Mouse (Mus musculus) midbrain, embryonic 12.5 days (tissue): ENCODE results near the gene Irak2. TPM values are rescaled to one million over a fixed set of nuclear protein-coding genes. Genes with fewer than 3 reads are reported as not detected.
"Not testable (repeated sequence)": the region's sequence is repeated elsewhere in the genome, so short reads cannot be mapped to it uniquely, and the experiment has no call there.

Source experiments
- ATAC-seq: fragments of 200-750 bp; cut with Nextera tagmentation; 2 replicates; pipeline ENCODE4 v1.8.0; 2017; ENCODE audit warnings: low read depth, moderate TSS enrichment, moderate library complexity; ENCODE audit not compliant: low FRiP score
- H3K27ac ChIP-seq: fragments of 300-500 bp; sonication (generic); replicated peaks from 2 replicates; pipeline ENCODE4 v1.5.1; 2016; ENCODE audit warnings: mild to moderate bottlenecking
- H3K27me3 ChIP-seq: fragments of 300-500 bp; sonication (generic); 2 replicates; pipeline ENCODE4 v1.6.1; 2016; ENCODE audit warnings: mild to moderate bottlenecking
- H3K36me3 ChIP-seq: fragments of 300-500 bp; sonication (generic); 2 replicates; pipeline ENCODE4 v1.6.1; 2016
- H3K4me1 ChIP-seq: fragments of 300-500 bp; sonication (generic); 2 replicates; pipeline ENCODE4 v1.6.1; 2016
- H3K4me2 ChIP-seq: fragments of 300-500 bp; sonication (generic); replicated peaks from 2 replicates; pipeline ENCODE4 v1.6.1; 2016; ENCODE audit warnings: mild to moderate bottlenecking, moderate library complexity
- H3K4me3 ChIP-seq: fragments of 300-500 bp; sonication (generic); 2 replicates; pipeline ENCODE4 v1.5.1; 2016; ENCODE audit warnings: mild to moderate bottlenecking
- H3K9ac ChIP-seq: fragments of 300-500 bp; sonication (generic); replicated peaks from 2 replicates; pipeline ENCODE4 v1.6.1; 2016; ENCODE audit warnings: mild to moderate bottlenecking, moderate library complexity
- H3K9me3 ChIP-seq: fragments of 300-500 bp; sonication (generic); 2 replicates; pipeline ENCODE4 v1.6.1; 2016; ENCODE audit warnings: mild to moderate bottlenecking
- whole genome bisulfite sequencing: fragments of 180-500 bp; shearing (Covaris S2); methylation state at CpG from one replicate; pipeline ENCODE4 v1.1.7; 2016; 5-methylcytosine and 5-hydroxymethylcytosine counted together
- polyA plus RNA-seq: library from polyadenylated mRNA; unstranded; fragments of >200 nt; fragmentation: Nextera tagmentation; extraction: Ambion mirVana; gene quantifications from 2 replicates; pipeline ENCODE4 v1.2.1, GENCODE M21; 2016

Irak2 gene
- polyA plus RNA-seq, 1 experiment from 2014 or later = 2.3 TPM

DNA sequence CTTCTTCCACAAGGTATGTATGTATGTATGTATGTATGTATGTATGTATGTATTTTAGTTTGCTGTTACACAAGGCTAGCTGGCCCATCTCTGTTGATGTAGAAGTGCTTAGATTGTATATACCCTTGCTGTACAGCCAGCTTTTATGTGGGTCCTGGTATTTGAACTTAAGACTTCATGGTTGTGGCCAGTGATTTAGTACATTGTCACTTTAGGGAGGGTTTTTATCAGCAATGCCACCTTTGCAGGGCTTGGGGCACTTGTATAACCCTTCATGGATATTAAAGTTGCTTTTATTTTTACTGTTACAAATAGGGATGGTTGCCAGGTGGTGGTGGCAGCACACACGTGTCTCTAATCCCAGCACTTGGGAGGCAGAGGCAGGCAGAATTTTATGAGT is 56.9 kb downstream of the Irak2 start:
- no peak overlapping the region for H3K4me3 ChIP-seq
- peaks cover 30% of the 10 kb centered on the region for H3K4me1 ChIP-seq
- 0 out of 2 replicates have a peak, but pooled peaks cover 5% of the 10 kb centered on the region for H3K36me3 ChIP-seq
- H3K9me3 ChIP-seq = no peaks in the 10 kb centered on the region
- 0 out of 2 replicates have a peak, but pooled peaks cover 10% of the 10 kb centered on the region for H3K27me3 ChIP-seq
- H3K9ac ChIP-seq = no peak overlapping the region
- no peak overlapping the region for H3K4me2 ChIP-seq
- no peak overlapping the region for H3K27ac ChIP-seq
- 66% methylated on average over 1 of the region's 1 CpGs for WGBS
- no peak for ATAC-seq

DNA sequence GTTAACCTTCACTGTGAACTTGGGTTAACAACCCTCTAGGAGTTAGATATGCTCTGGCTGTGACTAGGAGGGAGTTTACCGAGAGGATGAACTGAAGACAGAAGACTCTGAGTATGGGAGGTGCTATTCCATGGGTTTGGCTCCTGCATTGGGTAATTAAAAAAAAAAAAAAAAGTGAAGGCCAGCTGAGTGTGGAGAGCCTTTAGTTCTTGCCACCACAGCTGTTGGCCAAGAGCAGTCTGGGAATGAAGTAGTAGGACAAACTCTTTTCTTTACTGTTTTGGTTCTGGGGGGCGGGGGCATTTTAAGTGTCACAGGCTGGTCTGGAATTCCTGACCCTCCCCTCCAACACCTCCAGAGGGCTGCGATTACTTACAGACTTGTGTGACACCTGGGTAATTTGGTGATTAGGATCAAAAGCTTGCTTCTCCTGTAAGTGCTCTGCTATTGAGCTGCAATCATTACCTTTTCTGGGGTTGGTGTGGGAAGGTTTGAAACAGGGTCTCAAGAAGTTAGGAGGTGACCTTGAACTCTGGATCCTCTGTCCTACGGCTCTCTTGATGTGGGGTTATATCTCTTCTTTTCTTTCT is 57.6 kb downstream of the Irak2 start:
- WGBS = 83% methylated on average over 4 of the region's 4 CpGs
- Histone ChIP-seq H3K9me3 (no peaks in the 10 kb centered on the region), H3K36me3 (0 out of 2 replicates have a peak, but pooled peaks cover 5% of the 10 kb centered on the region), H3K9ac (0 out of 2 replicates have a peak overlapping the region, but pooled peaks have one; percentile 43), H3K27me3 (0 out of 2 replicates have a peak, but pooled peaks cover 10% of the 10 kb centered on the region), H3K4me2 (peak overlapping the region; percentile 91), H3K27ac (no peak overlapping the region), H3K4me3 (peak overlapping the region; percentile 89; the same call in 1 of the 2 replicates), H3K4me1 (peaks cover 23% of the 10 kb centered on the region)
- ATAC-seq = no peak

DNA sequence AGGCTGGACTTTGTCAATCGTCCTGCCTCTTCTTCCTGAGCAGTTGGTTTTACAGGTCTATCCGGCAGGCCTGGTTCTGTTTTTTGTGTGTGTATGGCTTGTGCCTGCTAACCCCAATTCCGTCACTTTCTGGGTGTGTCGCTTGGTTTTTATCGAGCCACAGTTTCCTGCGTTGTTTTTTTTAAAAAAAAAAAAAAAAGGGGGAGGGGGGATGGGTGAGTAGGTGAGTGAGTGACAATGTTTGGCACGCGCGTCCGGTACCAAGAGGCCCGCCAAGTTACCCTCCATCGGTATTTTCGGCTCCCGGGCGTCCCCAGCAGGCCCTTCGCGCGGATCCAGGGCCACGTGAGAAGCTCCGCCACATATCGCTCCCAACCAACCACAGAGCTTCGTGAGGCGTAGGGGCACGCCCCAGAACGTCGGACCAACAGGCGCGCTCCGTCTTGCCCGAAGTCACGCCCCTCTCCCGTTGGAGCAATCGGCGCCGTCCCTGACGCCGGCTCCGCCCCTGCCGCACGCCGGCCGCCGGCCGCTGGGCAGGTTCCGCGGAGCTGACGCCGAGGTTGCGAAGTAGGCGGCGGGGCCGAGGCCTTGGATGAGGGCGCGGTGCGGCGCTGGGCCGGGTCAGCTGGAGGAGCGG is 58.4 kb downstream of the Irak2 start, which contains the start of gene Tatdn2:
TSS of gene Tatdn2 (plus strand) at position 469 of the 640 bp plus-strand sequence.
- H3K36me3 ChIP-seq = peaks cover 13% of the 10 kb centered on the region
- under 1% methylated on average over 58 of the region's 58 CpGs for WGBS
- peak within 1 kb of the TSS; percentile 89 for H3K4me3 ChIP-seq
- H3K27me3 ChIP-seq = 0 out of 2 replicates have a peak, but pooled peaks cover 10% of the 10 kb centered on the region
- no peaks in the 10 kb centered on the region for H3K9me3 ChIP-seq
- H3K27ac ChIP-seq = peak within 1 kb of the TSS; percentile 88
- peak; percentile 100 for ATAC-seq
- H3K4me2 ChIP-seq = peak within 1 kb of the TSS; percentile 91
- peaks cover 22% of the 10 kb centered on the region for H3K4me1 ChIP-seq
- peak within 1 kb of the TSS; percentile 83 for H3K9ac ChIP-seq

DNA sequence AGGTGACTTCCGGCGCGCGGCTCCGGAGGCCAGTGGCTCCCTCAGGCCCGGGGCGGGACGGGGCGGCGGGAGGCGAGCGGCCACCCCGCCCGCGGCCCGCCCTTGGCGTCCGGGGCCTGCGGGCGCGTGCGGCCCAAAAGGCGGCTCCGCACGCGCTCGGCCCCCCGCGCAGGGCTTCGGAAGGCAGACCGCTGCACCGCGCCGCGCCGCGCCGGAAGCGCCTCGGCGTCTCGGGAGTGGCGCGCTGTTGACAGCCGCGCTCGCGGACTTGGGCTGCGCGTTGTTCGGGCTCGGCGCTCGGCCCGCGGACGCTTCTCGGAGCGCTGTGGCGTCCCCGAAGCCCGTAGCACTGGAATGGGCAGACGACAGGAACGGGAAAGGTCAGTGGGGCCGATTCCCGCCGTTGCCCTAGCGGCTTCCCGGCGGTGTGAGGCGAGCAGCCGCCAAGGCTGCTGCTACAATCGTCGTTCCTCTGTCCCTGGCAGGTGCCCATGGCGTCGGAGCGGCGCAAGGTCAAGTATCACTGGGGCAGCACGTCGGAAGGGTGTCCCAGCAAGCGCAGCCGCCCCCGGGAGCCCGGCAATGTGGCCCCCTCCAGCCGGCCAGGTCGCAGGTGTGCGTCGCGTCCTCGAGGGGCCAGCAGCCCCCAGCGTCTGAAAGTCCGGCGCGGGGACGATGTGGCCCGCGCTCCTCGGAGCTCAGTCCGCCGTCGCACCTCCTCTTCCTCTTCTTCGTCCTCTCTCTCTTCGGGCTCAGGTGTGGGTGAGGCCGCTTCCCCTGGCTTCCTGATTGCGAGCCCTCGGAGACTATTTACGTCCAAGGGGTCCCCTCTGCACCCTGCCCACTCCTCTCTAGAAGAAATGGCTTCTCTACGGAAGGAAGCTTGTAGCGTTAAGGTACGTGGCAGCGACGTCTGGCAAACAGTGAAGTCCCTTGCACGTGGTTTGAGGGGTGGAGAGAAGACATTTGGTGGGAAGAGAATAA is 59.2 kb downstream of the Irak2 start:
- Histone ChIP-seq H3K36me3 (peaks cover 22% of the 10 kb centered on the region), H3K4me1 (peaks cover 22% of the 10 kb centered on the region), H3K4me2 (peak overlapping the region; percentile 91), H3K4me3 (peak overlapping the region; percentile 89), H3K27ac (peak overlapping the region; percentile 88), H3K9me3 (no peaks in the 10 kb centered on the region), H3K27me3 (0 out of 2 replicates have a peak, but pooled peaks cover 10% of the 10 kb centered on the region), H3K9ac (peak overlapping the region; percentile 83)
- under 1% methylated on average over 88 of the region's 113 CpGs for WGBS
- ATAC-seq = peak; percentile 79; the same call in 1 of the 2 replicates

DNA sequence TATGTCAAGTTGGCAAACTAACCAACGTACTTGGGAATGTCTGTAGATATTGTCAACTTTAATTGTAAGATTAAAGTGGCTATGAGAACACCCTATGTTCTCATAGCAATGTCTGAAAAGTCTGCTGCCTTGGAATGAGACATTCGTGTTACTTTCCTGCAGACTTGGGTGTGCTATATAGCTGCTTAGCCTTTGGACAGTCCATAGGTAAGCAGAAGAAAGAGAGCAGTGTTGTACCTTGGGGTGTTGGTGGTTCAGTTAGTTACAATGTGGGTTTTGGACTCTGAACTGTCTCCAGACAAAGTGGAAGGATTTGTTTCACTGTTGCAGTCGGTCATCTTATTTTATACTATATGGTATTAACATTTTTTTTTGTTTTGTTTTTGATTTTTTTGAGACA is 74.5 kb downstream of the Irak2 start:
- Histone ChIP-seq H3K9ac (no peak overlapping the region), H3K27ac (no peak overlapping the region), H3K9me3 (no peaks in the 10 kb centered on the region), H3K4me2 (no peak overlapping the region), H3K36me3 (peaks cover 92% of the 10 kb centered on the region), H3K4me1 (no peaks in the 10 kb centered on the region), H3K4me3 (no peak overlapping the region), H3K27me3 (no peaks in the 10 kb centered on the region)
- no peak for ATAC-seq
- WGBS = 92% methylated on average over 3 of the region's 3 CpGs

DNA sequence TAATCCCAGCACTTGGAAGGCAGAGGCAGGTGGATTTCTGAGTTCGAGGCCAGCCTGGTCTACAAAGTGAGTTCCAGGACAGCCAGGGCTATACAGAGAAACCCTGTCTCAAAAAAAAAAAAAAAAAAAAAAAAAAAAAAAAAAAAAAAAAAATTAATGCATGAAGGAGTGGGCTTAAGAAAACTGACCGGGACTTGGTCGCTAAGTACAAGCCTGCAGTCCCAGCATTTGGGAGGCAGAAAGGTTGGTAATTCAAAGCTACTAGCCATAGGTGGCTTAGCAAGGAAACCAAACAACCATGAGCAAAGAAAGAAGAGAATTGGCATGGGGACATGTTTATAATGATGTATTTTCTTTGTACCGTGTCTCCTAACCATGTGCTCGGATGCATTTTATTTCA is 75.1 kb downstream of the Irak2 start:
- H3K4me1 ChIP-seq, ATAC-seq, H3K4me3 ChIP-seq, H3K27me3 ChIP-seq, H3K4me2 ChIP-seq, H3K9ac ChIP-seq, H3K27ac ChIP-seq, H3K9me3 ChIP-seq: not testable (repeated sequence)
- peaks cover 90% of the 10 kb centered on the region for H3K36me3 ChIP-seq
- 100% methylated on average over 5 of the region's 5 CpGs for WGBS

DNA sequence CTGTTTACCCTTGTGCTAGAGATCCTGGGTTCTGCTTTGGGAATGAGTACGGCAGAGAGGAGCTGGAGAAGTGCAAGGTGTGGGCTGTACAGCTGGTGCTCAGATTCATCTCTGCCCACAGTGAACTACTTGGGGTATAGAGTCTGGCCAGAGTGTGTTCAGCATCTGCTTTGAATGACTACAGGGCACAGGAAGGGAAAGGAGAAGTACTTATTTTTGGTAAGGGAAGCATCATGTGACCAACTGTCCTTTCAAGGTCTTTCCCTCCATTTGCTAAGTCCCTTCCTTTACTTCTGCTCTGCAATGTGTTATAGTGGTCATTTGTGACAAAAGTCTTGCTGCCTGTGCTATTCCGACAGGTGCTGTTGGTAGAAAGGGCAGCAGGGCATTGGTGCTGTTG is 76.0 kb downstream of the Irak2 start:
- no peaks in the 10 kb centered on the region for H3K27me3 ChIP-seq
- ATAC-seq = no peak
- no peak overlapping the region for H3K4me2 ChIP-seq
- WGBS = 94% methylated on average over 2 of the region's 2 CpGs
- H3K4me1 ChIP-seq = no peaks in the 10 kb centered on the region
- H3K36me3 ChIP-seq = peaks cover 90% of the 10 kb centered on the region
- no peak overlapping the region for H3K9ac ChIP-seq
- H3K9me3 ChIP-seq = no peaks in the 10 kb centered on the region
- no peak overlapping the region for H3K27ac ChIP-seq
- no peak overlapping the region for H3K4me3 ChIP-seq

DNA sequence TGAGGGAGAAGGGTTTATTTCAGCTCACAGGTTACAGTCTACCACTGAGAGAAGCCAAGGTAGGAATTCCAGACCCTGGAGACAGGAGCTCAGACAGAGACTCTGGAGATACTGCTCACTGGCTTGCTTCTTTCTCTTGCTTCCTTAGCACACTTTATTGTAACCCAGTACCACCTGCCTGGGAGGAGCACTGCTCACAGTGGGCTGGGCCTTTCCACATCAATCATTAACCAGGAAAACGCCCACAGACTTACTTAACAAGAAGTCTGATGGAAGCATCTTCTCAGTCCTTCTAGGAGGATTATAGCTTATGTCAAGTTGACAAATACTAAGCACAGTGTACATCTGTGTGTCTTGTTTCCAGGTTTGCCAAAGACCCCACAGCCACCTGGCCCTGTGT is 76.5 kb downstream of the Irak2 start:
- H3K9ac ChIP-seq = no peak overlapping the region
- no peak overlapping the region for H3K4me2 ChIP-seq
- no peak overlapping the region for H3K4me3 ChIP-seq
- no peak overlapping the region for H3K27ac ChIP-seq
- no peak for ATAC-seq
- peaks cover 89% of the 10 kb centered on the region for H3K36me3 ChIP-seq
- H3K4me1 ChIP-seq = no peaks in the 10 kb centered on the region
- 86% methylated on average over 1 of the region's 1 CpGs for WGBS
- H3K27me3 ChIP-seq = no peaks in the 10 kb centered on the region
- no peaks in the 10 kb centered on the region for H3K9me3 ChIP-seq

DNA sequence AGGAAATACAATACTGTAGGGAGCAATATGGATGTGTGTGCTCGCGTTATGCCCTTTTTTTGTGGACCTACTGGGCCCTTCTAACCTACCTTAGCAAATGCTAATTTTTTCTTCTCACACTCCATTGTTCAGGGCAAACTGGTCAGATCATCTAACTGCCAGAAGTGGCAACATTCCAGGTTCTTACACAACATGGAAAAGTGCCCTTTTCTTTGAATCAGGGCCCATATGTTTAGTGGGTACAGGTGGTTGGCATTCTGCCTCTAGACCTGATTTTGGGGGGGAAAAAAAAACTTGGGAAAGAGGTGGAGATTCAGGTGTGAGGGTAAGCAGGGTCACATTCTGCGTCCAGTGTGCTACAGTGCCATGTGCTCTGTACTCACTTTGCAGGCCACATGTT is 79.3 kb downstream of the Irak2 start:
- H3K27ac ChIP-seq = no peak overlapping the region
- H3K9ac ChIP-seq = no peak overlapping the region
- no peak for ATAC-seq
- WGBS = 90% methylated on average over 3 of the region's 3 CpGs
- no peaks in the 10 kb centered on the region for H3K27me3 ChIP-seq
- H3K4me2 ChIP-seq = no peak overlapping the region
- peaks cover 76% of the 10 kb centered on the region for H3K36me3 ChIP-seq
- H3K9me3 ChIP-seq = no peaks in the 10 kb centered on the region
- no peaks in the 10 kb centered on the region for H3K4me1 ChIP-seq
- no peak overlapping the region for H3K4me3 ChIP-seq

DNA sequence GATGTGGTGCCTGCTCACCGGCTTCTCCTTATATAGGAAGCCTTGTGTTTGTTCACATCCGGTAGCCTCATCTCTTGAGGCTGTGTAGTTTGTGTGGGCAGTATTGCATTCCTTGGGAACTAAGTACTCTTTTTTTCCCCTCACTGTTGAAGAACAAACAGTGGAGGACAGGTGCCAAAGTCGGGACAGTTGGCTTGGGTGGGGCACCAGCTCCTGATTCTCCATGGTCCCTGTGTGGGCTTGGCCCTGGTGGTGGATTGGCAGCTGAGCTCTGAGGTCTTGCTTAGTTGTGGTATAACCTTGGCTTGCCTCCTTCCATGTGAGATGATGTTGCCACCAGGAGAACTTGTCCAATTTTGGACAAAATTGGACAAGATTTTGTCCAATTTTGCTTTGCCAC is 81.6 kb downstream of the Irak2 start, which contains the start of gene Ghrl:
TSS of gene Ghrl (minus strand) at position 3 of the 400 bp plus-strand sequence.
- Histone ChIP-seq H3K4me1 (no peaks in the 10 kb centered on the region), H3K9me3 (no peaks in the 10 kb centered on the region), H3K36me3 (peaks cover 62% of the 10 kb centered on the region), H3K27ac (no peak within 1 kb of the TSS), H3K27me3 (no peaks in the 10 kb centered on the region), H3K4me3 (no peak within 1 kb of the TSS), H3K9ac (no peak within 1 kb of the TSS), H3K4me2 (no peak within 1 kb of the TSS)
- 92% methylated on average over 3 of the region's 3 CpGs for WGBS
- ATAC-seq = no peak

DNA sequence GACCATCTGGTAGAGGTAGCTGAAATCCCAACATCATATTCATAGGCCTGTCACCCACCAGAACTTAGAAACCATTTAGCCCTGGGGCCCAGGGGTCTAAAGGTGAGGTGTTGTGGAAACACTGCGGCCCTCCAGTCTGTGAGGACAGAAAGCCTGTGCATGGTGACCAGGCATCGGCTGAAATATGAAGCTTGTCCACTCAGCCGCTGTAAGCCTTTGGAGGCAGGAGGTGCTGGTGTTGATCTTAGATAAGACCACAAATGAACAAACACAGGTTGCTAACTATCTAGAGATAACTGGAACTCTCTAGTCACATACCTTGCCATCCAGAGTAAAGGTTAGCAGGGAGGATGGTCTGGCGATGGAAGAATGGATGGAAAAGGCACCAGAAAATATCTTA is 82.8 kb downstream of the Irak2 start:
- H3K4me1 ChIP-seq = no peaks in the 10 kb centered on the region
- ATAC-seq = no peak
- H3K27ac ChIP-seq = no peak overlapping the region
- H3K9me3 ChIP-seq = no peaks in the 10 kb centered on the region
- peaks cover 63% of the 10 kb centered on the region for H3K36me3 ChIP-seq
- no peak overlapping the region for H3K9ac ChIP-seq
- no peak overlapping the region for H3K4me3 ChIP-seq
- H3K4me2 ChIP-seq = no peak overlapping the region
- H3K27me3 ChIP-seq = no peaks in the 10 kb centered on the region
- WGBS = 95% methylated on average over 4 of the region's 4 CpGs
